Mouse (Mus musculus) liver, adult 2 months (tissue): ENCODE results near the gene Sox5. TPM values are rescaled to one million over a fixed set of nuclear protein-coding genes. Genes with fewer than 3 reads are reported as not detected.

Source experiments
- DNase-seq: peaks from one replicate; pipeline ENCODE4 v3.0.0-alpha.2; 2011; ENCODE audit warnings: low read depth, low spot score; ENCODE audit errors: extremely low read depth
- H3K27ac ChIP-seq: fragments of 200-500 bp; replicated peaks from 2 replicates; pipeline ENCODE4 v1.5.1; 2012; ENCODE audit warnings: low read depth, mild to moderate bottlenecking, control low read depth, inconsistent platforms, low read length; ENCODE audit not compliant: insufficient read depth
- H3K27me3 ChIP-seq: fragments of 200-500 bp; 2 replicates; pipeline ENCODE4 v1.6.1; 2012; ENCODE audit warnings: mild to moderate bottlenecking, moderate library complexity, low read length, inconsistent platforms; ENCODE audit not compliant: control insufficient read depth, insufficient read depth
- H3K36me3 ChIP-seq: fragments of 200-500 bp; 2 replicates; pipeline ENCODE4 v1.6.1; 2012; ENCODE audit warnings: low read length, inconsistent platforms; ENCODE audit not compliant: control insufficient read depth, insufficient read depth
- H3K4me1 ChIP-seq: fragments of 200-500 bp; 2 replicates; pipeline ENCODE4 v1.6.1; 2011; ENCODE audit warnings: low read length; ENCODE audit not compliant: control insufficient read depth, insufficient read depth
- H3K4me3 ChIP-seq: fragments of 200-500 bp; 2 replicates; pipeline ENCODE4 v1.5.1; 2011; ENCODE audit warnings: low read depth, mild to moderate bottlenecking, control low read depth, low read length, moderate library complexity; ENCODE audit not compliant: insufficient read depth
- H3K79me2 ChIP-seq: fragments of 200-500 bp; 2 replicates; pipeline ENCODE4 v1.6.1; 2012; ENCODE audit warnings: inconsistent platforms, mild to moderate bottlenecking, low read length, moderate library complexity; ENCODE audit not compliant: control insufficient read depth, insufficient read depth
- H3K9ac ChIP-seq: fragments of 200-500 bp; 2 replicates; pipeline ENCODE4 v1.6.1; 2012; ENCODE audit warnings: low read depth, mild to moderate bottlenecking, control low read depth, inconsistent platforms, low read length
- CTCF ChIP-seq: fragments of 200-500 bp; IDR thresholded peaks from 2 replicates; pipeline ENCODE4 v1.5.1; 2011; ENCODE audit warnings: low read depth, low read length, control low read depth
- POLR2A ChIP-seq: fragments of 200-500 bp; IDR thresholded peaks from 2 replicates; pipeline ENCODE4 v1.6.1; 2011; ENCODE audit warnings: low read length, control low read depth; ENCODE audit not compliant: insufficient read depth; ENCODE audit errors: extremely low read depth
- WGBS: fragments of 180-500 bp; shearing (Covaris S2); methylation state at CpG from one replicate; pipeline ENCODE4 v1.1.7; 2018; 5-methylcytosine and 5-hydroxymethylcytosine counted together
- polyA plus RNA-seq: library from polyadenylated mRNA; depleted of rRNA; stranded (reverse); fragments of >200 nt; gene quantifications from 2 replicates; pipeline ENCODE4 v1.2.3, GENCODE M21; 2012
- total RNA-seq: library from RNA; depleted of rRNA; stranded (reverse); fragments of >200 nt; gene quantifications from 2 replicates; pipeline ENCODE4 v1.2.3, GENCODE M21; 2014

Sox5 gene
- total and polyA plus RNA-seq, 2 experiments: 7.5 to 31.6 TPM

GRCm38 (mm10) chr6:144515905-144516304, 265.9 kb downstream of the Sox5 start:
- Histone ChIP-seq H3K4me3 (no peak overlapping the region), H3K27ac (no peak overlapping the region), H3K79me2 (peaks cover under 1% of the 10 kb centered on the region; the same call in 1 of the 2 replicates), H3K9ac (no peak overlapping the region), H3K27me3 (no peaks in the 10 kb centered on the region), H3K4me1 (peaks cover 4% of the 10 kb centered on the region), H3K36me3 (no peaks in the 10 kb centered on the region)
- 95% methylated on average over 8 of the region's 8 CpGs for WGBS
- no peak for DNase-seq
- TF ChIP-seq CTCF (no peak), POLR2A (no peak)

GRCm38 (mm10) chr6:144513761-144514160, 268.0 kb downstream of the Sox5 start:
- TF ChIP-seq POLR2A (no peak), CTCF (no peak)
- no peak overlapping the region for H3K27ac ChIP-seq

GRCm38 (mm10) chr6:144511925-144512324, 269.9 kb downstream of the Sox5 start:
- Histone ChIP-seq H3K27me3 (no peaks in the 10 kb centered on the region), H3K27ac (no peak overlapping the region), H3K9ac (no peak overlapping the region), H3K4me1 (peaks cover 6% of the 10 kb centered on the region), H3K79me2 (peaks cover 3% of the 10 kb centered on the region; the same call in 1 of the 2 replicates), H3K36me3 (no peaks in the 10 kb centered on the region), H3K4me3 (no peak overlapping the region)
- 86% methylated on average over 7 of the region's 7 CpGs for WGBS
- TF ChIP-seq CTCF: no peak
- TF ChIP-seq POLR2A: no peak
- no peak for DNase-seq

More at GRCm38 (mm10) chr6:144513761-144514160, 268.0 kb downstream of the Sox5 start:
- Histone ChIP-seq H3K4me3 (no peak overlapping the region), H3K4me1 (peaks cover 4% of the 10 kb centered on the region), H3K9ac (no peak overlapping the region), H3K27me3 (no peaks in the 10 kb centered on the region), H3K36me3 (no peaks in the 10 kb centered on the region), H3K79me2 (peaks cover 3% of the 10 kb centered on the region; the same call in 1 of the 2 replicates)
- DNase-seq: peak; percentile 33
- WGBS: 39% methylated on average over 8 of the region's 8 CpGs

- DNase-seq: no peak
- no peaks in the 10 kb centered on the region for H3K36me3 ChIP-seq
- TF ChIP-seq POLR2A (no peak), CTCF (no peak)
- no peak overlapping the region for H3K9ac ChIP-seq
- 0 out of 2 replicates have a peak, but pooled peaks cover 3% of the 10 kb centered on the region for H3K79me2 ChIP-seq
- H3K27ac ChIP-seq: no peak overlapping the region
- H3K27me3 ChIP-seq: no peaks in the 10 kb centered on the region
- H3K4me3 ChIP-seq: no peak overlapping the region
- peaks cover 6% of the 10 kb centered on the region for H3K4me1 ChIP-seq
- WGBS: 90% methylated on average over 6 of the region's 6 CpGs
These were observed 271.6 kb downstream of the Sox5 start for GRCm38 (mm10) chr6:144510147-144510546.

- TF ChIP-seq POLR2A (no peak), CTCF (no peak)
- H3K4me1 ChIP-seq: peaks cover 6% of the 10 kb centered on the region
- peak overlapping the region; percentile 76; the same call in 1 of the 2 replicates for H3K9ac ChIP-seq
- peak overlapping the region; percentile 96 for H3K27ac ChIP-seq
- peak overlapping the region; percentile 19; the same call in 1 of the 2 replicates for H3K4me3 ChIP-seq
- 17% methylated on average over 5 of the region's 5 CpGs for WGBS
- H3K36me3 ChIP-seq: no peaks in the 10 kb centered on the region
- peak; percentile 95 for DNase-seq
- no peaks in the 10 kb centered on the region for H3K79me2 ChIP-seq
- no peaks in the 10 kb centered on the region for H3K27me3 ChIP-seq
These were observed 277.6 kb downstream of the Sox5 start for GRCm38 (mm10) chr6:144504197-144504551.

GRCm38 (mm10) chr6:144503399-144504196, 278.2 kb downstream of the Sox5 start:
- Histone ChIP-seq H3K27ac (peak overlapping the region; percentile 96), H3K79me2 (no peaks in the 10 kb centered on the region), H3K9ac (peak overlapping the region; percentile 76), H3K4me3 (peak overlapping the region; percentile 19; the same call in 1 of the 2 replicates), H3K4me1 (peaks cover 6% of the 10 kb centered on the region), H3K27me3 (no peaks in the 10 kb centered on the region), H3K36me3 (no peaks in the 10 kb centered on the region)
- DNase-seq: no peak
- TF ChIP-seq CTCF: no peak
- no peak for TF ChIP-seq POLR2A
- WGBS: 26% methylated on average over 11 of the region's 11 CpGs
